ENCODE assay signal across 27 mouse cellular contexts in genomic region chr9:49608191-49608590, GRCm38 (mm10).
A peak's percentile ranks its signal among the peaks of the same experiment; 100 is the strongest.
DNase-seq lines count a peak whose midpoint lies in the region; ATAC-seq and TF ChIP-seq lines count a peak whose summit lies in the region.
"Had no signal": no experiment of that assay in that cellular context is flagged by ENCODE, and none has a peak within 500 bp of the region (broad histone marks: within the 10 kb centered on the region; RNA-seq: fewer than 3 reads in every experiment).

No protein-coding gene starts in this region.

- H3K36me3 ChIP-seq in midbrain, embryonic 11.5 days (ENCODE audit: control insufficient read depth, insufficient read depth, low read length): no peaks in the 10 kb centered on the region
- H3K36me3 ChIP-seq in midbrain, embryonic 10.5 days: no peaks in the 10 kb centered on the region
- H3K36me3 ChIP-seq: embryonic facial prominence, embryonic 12.5 days; embryonic facial prominence, embryonic 15.5 days; forebrain, embryonic 12.5 days; forebrain, embryonic 15.5 days; heart, embryonic 12.5 days; heart, embryonic 15.5 days; hindbrain, embryonic 10.5 days; hindbrain, embryonic 13.5 days; intestine, embryonic 15.5 days had no signal

- peaks cover 15% of the 10 kb centered on the region for H3K4me1 ChIP-seq in midbrain, embryonic 11.5 days (ENCODE audit: control insufficient read depth, insufficient read depth, low read length)
- peaks cover 32% of the 10 kb centered on the region for H3K4me1 ChIP-seq in midbrain, embryonic 10.5 days
- peaks cover 16% of the 10 kb centered on the region for H3K4me1 ChIP-seq in embryonic fibroblast, embryonic 13.5 days (ENCODE audit: control insufficient read depth, insufficient read depth, low read length)
- H3K4me1 ChIP-seq: intestine, embryonic 15.5 days had no signal

- H3K4me2 ChIP-seq in midbrain, embryonic 11.5 days: no peak overlapping the region
- H3K4me2 ChIP-seq: embryonic facial prominence, embryonic 12.5 days; embryonic facial prominence, embryonic 15.5 days; forebrain, embryonic 12.5 days; forebrain, embryonic 15.5 days; heart, embryonic 12.5 days; heart, embryonic 15.5 days; hindbrain, embryonic 13.5 days; intestine, embryonic 15.5 days had no signal

- H3K4me3 ChIP-seq in midbrain, embryonic 11.5 days (ENCODE audit: low read depth, low read length): no peak overlapping the region
- no peak overlapping the region for H3K4me3 ChIP-seq in midbrain, embryonic 10.5 days
- H3K4me3 ChIP-seq in embryonic fibroblast, embryonic 13.5 days (ENCODE audit: insufficient read depth, low read length): no peak overlapping the region
- H3K4me3 ChIP-seq: embryonic facial prominence, embryonic 12.5 days; embryonic facial prominence, embryonic 15.5 days; erythroblast, embryonic 14.5 days; forebrain, embryonic 12.5 days; forebrain, embryonic 15.5 days; heart, embryonic 12.5 days; heart, embryonic 15.5 days; hindbrain, embryonic 10.5 days; hindbrain, embryonic 13.5 days; intestine, embryonic 15.5 days had no signal

- no peaks in the 10 kb centered on the region for H3K9me3 ChIP-seq in midbrain, embryonic 11.5 days (ENCODE audit: control insufficient read depth, low read length)
- H3K9me3 ChIP-seq in midbrain, embryonic 10.5 days (replicated peaks): no peaks in the 10 kb centered on the region
- H3K9me3 ChIP-seq: embryonic facial prominence, embryonic 12.5 days; embryonic facial prominence, embryonic 15.5 days; forebrain, embryonic 12.5 days; forebrain, embryonic 15.5 days; heart, embryonic 12.5 days; heart, embryonic 15.5 days; hindbrain, embryonic 10.5 days; hindbrain, embryonic 13.5 days; intestine, embryonic 15.5 days had no signal

- H3K27me3 ChIP-seq in midbrain, embryonic 11.5 days (ENCODE audit: control insufficient read depth, insufficient read depth, low read length): no peaks in the 10 kb centered on the region
- H3K27me3 ChIP-seq in midbrain, embryonic 10.5 days (ENCODE audit: low read depth, poor library complexity, severe bottlenecking): no peaks in the 10 kb centered on the region
- H3K27me3 ChIP-seq: embryonic facial prominence, embryonic 12.5 days; embryonic facial prominence, embryonic 15.5 days; forebrain, embryonic 12.5 days; forebrain, embryonic 15.5 days; heart, embryonic 12.5 days; heart, embryonic 15.5 days; hindbrain, embryonic 13.5 days; intestine, embryonic 15.5 days had no signal

- no peak for TF ChIP-seq CTCF in embryonic fibroblast, embryonic 13.5 days (IDR thresholded peaks at IDR 0.05; ENCODE audit: borderline replicate concordance, insufficient read depth, low read length)

- TF ChIP-seq POLR2A in embryonic fibroblast, embryonic 13.5 days (IDR thresholded peaks at IDR 0.05; ENCODE audit: low read depth, low read length): no peak

- DNase-seq in adrenal gland, postnatal 14 days: peak; percentile 8
- DNase-seq in adrenal gland, adult 18-20 months (ENCODE audit: low spot score in 2 of 2): no peak
- peak; percentile 21 for DNase-seq in midbrain, embryonic 11.5 days (ENCODE audit: low spot score, missing footprints)
- DNase-seq in midbrain, embryonic 10.5 days (ENCODE audit: low spot score): no peak
- DNase-seq in MN1 (ENCODE audit: low spot score): no peak
- DNase-seq in cerebellum, postnatal 4 days (ENCODE audit: low spot score in 2 of 2): no peak
- DNase-seq: adrenal gland, postnatal 25 days; cerebellum, adult 18-20 months; cerebellum, adult 9-10 months; cerebellum, postnatal 14 days; gastrocnemius, postnatal 10 days; gastrocnemius, postnatal 36 days; heart, postnatal 10 days; heart, postnatal 36 days; kidney, adult 11 months had no signal

- no peak for ATAC-seq in midbrain, embryonic 11.5 days (ENCODE audit: low FRiP score)
- ATAC-seq: forebrain, embryonic 15.5 days; hindbrain, embryonic 16.5 days; intestine, embryonic 15.5 days had no signal

- no peak overlapping the region for H3K9ac ChIP-seq in midbrain, embryonic 11.5 days (ENCODE audit: low read length)
- H3K9ac ChIP-seq: embryonic facial prominence, embryonic 12.5 days; embryonic facial prominence, embryonic 15.5 days; forebrain, embryonic 12.5 days; forebrain, embryonic 15.5 days; heart, embryonic 12.5 days; heart, embryonic 15.5 days; hindbrain, embryonic 13.5 days; intestine, embryonic 15.5 days had no signal

- no peak overlapping the region for H3K27ac ChIP-seq in midbrain, embryonic 11.5 days (ENCODE audit: low read depth, low read length)
- no peak overlapping the region for H3K27ac ChIP-seq in midbrain, embryonic 10.5 days (replicated peaks)
- peak overlapping the region; percentile 8; the same call in 1 of the 2 replicates for H3K27ac ChIP-seq in embryonic fibroblast, embryonic 13.5 days (ENCODE audit: insufficient read depth, low read length)
- H3K27ac ChIP-seq: embryonic facial prominence, embryonic 12.5 days; embryonic facial prominence, embryonic 15.5 days; forebrain, embryonic 12.5 days; forebrain, embryonic 15.5 days; heart, embryonic 15.5 days; hindbrain, embryonic 10.5 days; intestine, embryonic 15.5 days had no signal

- 84% methylated on average over 2 of the region's 2 CpGs for WGBS in midbrain, embryonic 11.5 days
- 84% methylated on average over 2 of the region's 2 CpGs for WGBS in midbrain, embryonic 10.5 days

Comparison
In these comparisons a context has a peak if more than half of its experiments do, and no peak if none do; other contexts are left out.
1. DNase-seq: peak in adrenal gland, postnatal 14 days (single experiment) and midbrain, embryonic 11.5 days (single experiment); none in adrenal gland, adult 18-20 months (0 of 2), midbrain, embryonic 10.5 days (single experiment), MN1 (single experiment) and cerebellum, postnatal 4 days (0 of 2).